Mouse (Mus musculus) hindbrain, postnatal 0 days (tissue): ENCODE measurements around the gene Zdhhc4. TPM values are rescaled to one million over a fixed set of nuclear protein-coding genes. Genes with fewer than 3 reads are reported as not detected.

Source experiments
- ATAC-seq: fragments of 200-750 bp; cut with Nextera tagmentation; 2 replicates; pipeline ENCODE4 v1.8.0; 2017; ENCODE audit warnings: mild to moderate bottlenecking, moderate TSS enrichment, moderate library complexity
- DNase-seq: peaks from one replicate; pipeline ENCODE4 v3.0.0-alpha.2; 2015; ENCODE audit warnings: low spot score
- H3K27ac ChIP-seq: fragments of 300-500 bp; sonication (generic); 2 replicates; pipeline ENCODE4 v1.5.1; 2014; ENCODE audit warnings: mild to moderate bottlenecking
- H3K27me3 ChIP-seq: fragments of 300-500 bp; sonication (generic); 2 replicates; pipeline ENCODE4 v1.6.1; 2014; ENCODE audit warnings: low read length, mixed read lengths; ENCODE audit not compliant: insufficient read depth
- H3K36me3 ChIP-seq: fragments of 300-500 bp; sonication (generic); 2 replicates; pipeline ENCODE4 v1.6.1; 2014; ENCODE audit warnings: low read length, mixed read lengths; ENCODE audit not compliant: insufficient read depth
- H3K4me1 ChIP-seq: fragments of 300-500 bp; sonication (generic); 2 replicates; pipeline ENCODE4 v1.6.1; 2014; ENCODE audit warnings: antibody characterized with exemption, low read length, mixed read lengths; ENCODE audit not compliant: insufficient read depth
- H3K4me2 ChIP-seq: fragments of 300-500 bp; sonication (generic); 2 replicates; pipeline ENCODE4 v1.6.1; 2014; ENCODE audit warnings: low read depth, mild to moderate bottlenecking, low read length, moderate library complexity, mixed read lengths
- H3K4me3 ChIP-seq: fragments of 300-500 bp; sonication (generic); 2 replicates; pipeline ENCODE4 v1.5.1; 2014; ENCODE audit warnings: low read length
- H3K9ac ChIP-seq: fragments of 300-500 bp; sonication (generic); replicated peaks from 2 replicates; pipeline ENCODE4 v1.6.1; 2014; ENCODE audit warnings: mild to moderate bottlenecking, low read length, moderate library complexity, mixed read lengths
- H3K9me3 ChIP-seq: fragments of 300-500 bp; sonication (generic); 2 replicates; pipeline ENCODE4 v1.6.1; 2016; ENCODE audit warnings: low read length, mixed read lengths
- CTCF ChIP-seq: IDR thresholded peaks from 2 replicates; pipeline ENCODE4 v1.5.1; 2016; ENCODE audit warnings: antibody characterized with exemption, control low read depth, low read depth
- WGBS: fragments of 180-500 bp; shearing (Covaris S2); extraction: QIAGEN DNeasy Blood & Tissue Kit; methylation state at CpG from one replicate; pipeline ENCODE4 v1.1.7; 2014; 5-methylcytosine and 5-hydroxymethylcytosine counted together
- polyA plus RNA-seq: library from polyadenylated mRNA; unstranded; fragments of >200 nt; fragmentation: Nextera tagmentation; extraction: Ambion mirVana; gene quantifications from 2 replicates; pipeline ENCODE4 v1.2.1, GENCODE M21; 2015
- total RNA-seq: library from RNA; depleted of rRNA; stranded (reverse); fragments of >200 nt; gene quantifications from 2 replicates; pipeline ENCODE4 v1.2.3, GENCODE M21; 2014

The Zdhhc4 gene
- total and polyA plus RNA-seq, 2 experiments from 2014 or later, result 84.4 to 92.1 TPM

GRCm38 (mm10) chr5:143314183-143314729 is 14.8 kb downstream of the Zdhhc4 start:
- no peaks in the 10 kb centered on the region for H3K9me3 ChIP-seq
- DNase-seq, result peak; percentile 53
- H3K4me2 ChIP-seq, result peak overlapping the region; percentile 88
- peaks cover 10% of the 10 kb centered on the region; the same call in 1 of the 2 replicates for H3K4me1 ChIP-seq
- H3K27me3 ChIP-seq, result no peaks in the 10 kb centered on the region
- H3K4me3 ChIP-seq, result peak overlapping the region; percentile 68
- peak overlapping the region; percentile 96 for H3K27ac ChIP-seq
- peaks cover 43% of the 10 kb centered on the region for H3K36me3 ChIP-seq
- peak overlapping the region; percentile 93 for H3K9ac ChIP-seq
- no peak for TF ChIP-seq CTCF
- ATAC-seq, result peak; percentile 1
- WGBS, result 2% methylated on average over 16 of the region's 16 CpGs

GRCm38 (mm10) chr5:143311886-143312285 is 17.2 kb downstream of the Zdhhc4 start:
- peak; percentile 86 for TF ChIP-seq CTCF
- DNase-seq, result peak; percentile 87
- no peak for ATAC-seq
- Histone ChIP-seq H3K9ac (no peak overlapping the region), H3K4me2 (no peak overlapping the region), H3K36me3 (peaks cover 48% of the 10 kb centered on the region), H3K4me3 (no peak overlapping the region), H3K9me3 (no peaks in the 10 kb centered on the region), H3K4me1 (peaks cover 10% of the 10 kb centered on the region; the same call in 1 of the 2 replicates), H3K27ac (no peak overlapping the region), H3K27me3 (no peaks in the 10 kb centered on the region)
- WGBS, result 61% methylated on average over 8 of the region's 8 CpGs

GRCm38 (mm10) chr5:143309916-143310315 is 19.1 kb downstream of the Zdhhc4 start:
- H3K36me3 ChIP-seq, result peaks cover 51% of the 10 kb centered on the region
- ATAC-seq (no peak), DNase-seq (no peak)
- no peak for TF ChIP-seq CTCF
- WGBS, result 98% methylated on average over 7 of the region's 7 CpGs
- H3K4me1 ChIP-seq, result peaks cover 10% of the 10 kb centered on the region; the same call in 1 of the 2 replicates
- H3K27ac ChIP-seq, result no peak overlapping the region
- H3K4me3 ChIP-seq, result no peak overlapping the region
- no peak overlapping the region for H3K4me2 ChIP-seq
- H3K9me3 ChIP-seq, result no peaks in the 10 kb centered on the region
- H3K9ac ChIP-seq, result no peak overlapping the region
- no peaks in the 10 kb centered on the region for H3K27me3 ChIP-seq

- TF ChIP-seq CTCF, result no peak
- no peak overlapping the region for H3K9ac ChIP-seq
- no peak overlapping the region for H3K4me3 ChIP-seq
- H3K9me3 ChIP-seq, result no peaks in the 10 kb centered on the region
- 93% methylated on average over 5 of the region's 5 CpGs for WGBS
- no peak overlapping the region for H3K4me2 ChIP-seq
- DNase-seq, result no peak
- H3K27me3 ChIP-seq, result no peaks in the 10 kb centered on the region
- 0 out of 2 replicates have a peak, but pooled peaks cover 5% of the 10 kb centered on the region for H3K4me1 ChIP-seq
- H3K36me3 ChIP-seq, result peaks cover 51% of the 10 kb centered on the region
- no peak for ATAC-seq
- no peak overlapping the region for H3K27ac ChIP-seq
Measured at GRCm38 (mm10) chr5:143308825-143309224, 20.2 kb downstream of the Zdhhc4 start.

- Histone ChIP-seq H3K9ac (no peak overlapping the region), H3K36me3 (peaks cover 48% of the 10 kb centered on the region), H3K4me2 (no peak overlapping the region), H3K27ac (no peak overlapping the region), H3K4me3 (no peak overlapping the region), H3K4me1 (no peaks in the 10 kb centered on the region), H3K9me3 (no peaks in the 10 kb centered on the region), H3K27me3 (no peaks in the 10 kb centered on the region)
- 89% methylated on average over 7 of the region's 7 CpGs for WGBS
- TF ChIP-seq CTCF, result no peak
- DNase-seq (no peak), ATAC-seq (no peak)
Measured at GRCm38 (mm10) chr5:143304251-143304650, 24.8 kb downstream of the Zdhhc4 start.

GRCm38 (mm10) chr5:143301296-143301695 is 27.8 kb downstream of the Zdhhc4 start:
- Histone ChIP-seq H3K4me3 (no peak overlapping the region), H3K4me1 (no peaks in the 10 kb centered on the region), H3K36me3 (peaks cover 29% of the 10 kb centered on the region), H3K4me2 (no peak overlapping the region), H3K27ac (no peak overlapping the region), H3K9ac (no peak overlapping the region), H3K9me3 (no peaks in the 10 kb centered on the region), H3K27me3 (no peaks in the 10 kb centered on the region)
- 83% methylated on average over 8 of the region's 8 CpGs for WGBS
- ATAC-seq, result no peak; the same call in 1 of the 2 replicates
- peak; percentile 31 for DNase-seq
- TF ChIP-seq CTCF, result peak; percentile 62

GRCm38 (mm10) chr5:143299686-143300085 is 29.4 kb downstream of the Zdhhc4 start:
- no peak overlapping the region for H3K4me2 ChIP-seq
- H3K9me3 ChIP-seq, result no peaks in the 10 kb centered on the region
- H3K36me3 ChIP-seq, result peaks cover 23% of the 10 kb centered on the region
- no peak overlapping the region for H3K9ac ChIP-seq
- no peak overlapping the region for H3K27ac ChIP-seq
- no peaks in the 10 kb centered on the region for H3K4me1 ChIP-seq
- peak; percentile 85 for TF ChIP-seq CTCF
- H3K4me3 ChIP-seq, result no peak overlapping the region
- WGBS, result 87% methylated on average over 4 of the region's 4 CpGs
- no peak for ATAC-seq
- DNase-seq, result peak; percentile 66
- H3K27me3 ChIP-seq, result no peaks in the 10 kb centered on the region
